In the genomic region with DNA sequence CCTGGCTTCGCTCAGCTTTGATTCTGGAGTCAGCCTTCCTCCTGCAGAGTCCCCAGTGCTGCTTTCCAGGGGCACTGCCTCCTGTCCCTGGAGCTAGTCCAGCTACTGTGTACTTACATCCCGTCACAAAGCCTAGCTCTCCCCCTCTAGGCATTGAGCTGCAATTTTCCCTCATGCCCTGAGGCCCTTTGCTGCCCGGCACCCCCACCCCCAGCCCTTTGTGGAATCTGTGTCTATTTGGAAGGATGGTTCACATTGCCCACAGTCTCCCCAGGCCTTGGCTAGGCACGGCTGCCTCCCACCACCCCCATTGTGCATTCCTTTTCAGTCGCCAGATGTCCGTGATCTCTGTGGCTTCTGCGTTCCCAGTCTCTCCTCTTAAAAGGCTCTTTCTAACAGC, we compare ENCODE assay signal across 8 mouse cellular contexts.
DNase-seq lines count a peak whose midpoint lies in the region; ATAC-seq and TF ChIP-seq lines count a peak whose summit lies in the region.

No protein-coding gene starts in this region.

- DNase-seq in heart, embryonic 10.5 days (ENCODE audit: low spot score), result no peak
- no peak for DNase-seq in heart, postnatal 25 days (ENCODE audit: low spot score)
- DNase-seq in cerebellum, adult 18-20 months, result peak; percentile 15 to 18
- peak; percentile 67 for DNase-seq in forebrain, postnatal 0 days
- peak; percentile 57 to 67 for DNase-seq in layer of hippocampus, postnatal 10 days (ENCODE audit: low spot score in 2 of 2)
- DNase-seq in thymus, postnatal 10 days (ENCODE audit: low spot score in 2 of 2), result no peak
- DNase-seq in B cell, adult 2 months, result no peak

- H3K9ac ChIP-seq in forebrain, postnatal 0 days, result peak overlapping the region; percentile 10; the same call in 1 of the 2 replicates
- H3K9ac ChIP-seq in midbrain, embryonic 16.5 days (ENCODE audit: low read depth, low read length), result peak overlapping the region; percentile 43; the same call in 1 of the 2 replicates

- intact Hi-C loops in heart, postnatal 25 days (cut with DNase I), result no loop called here

- ATAC-seq in forebrain, postnatal 0 days, result peak; percentile 76
- ATAC-seq in midbrain, embryonic 16.5 days, result peak; percentile 85

- H3K4me1 ChIP-seq in heart, embryonic 10.5 days, result peaks cover 40% of the 10 kb centered on the region
- H3K4me1 ChIP-seq in forebrain, postnatal 0 days (ENCODE audit: insufficient read depth), result peaks cover 12% of the 10 kb centered on the region; the same call in 1 of the 2 replicates
- H3K4me1 ChIP-seq in midbrain, embryonic 16.5 days (ENCODE audit: control insufficient read depth, insufficient read depth, low read length), result peaks cover 24% of the 10 kb centered on the region

- no peak overlapping the region; the same call in 1 of the 2 replicates for H3K4me2 ChIP-seq in forebrain, postnatal 0 days (ENCODE audit: low read depth)
- no peak overlapping the region for H3K4me2 ChIP-seq in midbrain, embryonic 16.5 days (ENCODE audit: low read length)

- H3K9me3 ChIP-seq in heart, embryonic 10.5 days, result no peaks in the 10 kb centered on the region
- H3K9me3 ChIP-seq in forebrain, postnatal 0 days (ENCODE audit: low read length), result no peaks in the 10 kb centered on the region
- H3K9me3 ChIP-seq in midbrain, embryonic 16.5 days (replicated peaks; ENCODE audit: control insufficient read depth, low read length, poor library complexity, severe bottlenecking), result no peaks in the 10 kb centered on the region

- TF ChIP-seq CTCF in forebrain, postnatal 0 days (IDR thresholded peaks at IDR 0.05; ENCODE audit: low read depth), result peak; percentile 34

- WGBS in heart, embryonic 10.5 days, result 29% methylated on average over 7 of the region's 7 CpGs
- 11% methylated on average over 7 of the region's 7 CpGs for WGBS in forebrain, postnatal 0 days
- WGBS in midbrain, embryonic 16.5 days, result 7% methylated on average over 7 of the region's 7 CpGs

- H3K27me3 ChIP-seq in heart, embryonic 10.5 days (ENCODE audit: insufficient read depth, poor library complexity, severe bottlenecking), result peaks cover 3% of the 10 kb centered on the region
- no peaks in the 10 kb centered on the region for H3K27me3 ChIP-seq in forebrain, postnatal 0 days (ENCODE audit: insufficient read depth, low read length)
- no peaks in the 10 kb centered on the region for H3K27me3 ChIP-seq in midbrain, embryonic 16.5 days (ENCODE audit: control insufficient read depth, insufficient read depth, low read depth, low read length)

- peak overlapping the region; percentile 8; the same call in 1 of the 2 replicates for H3K27ac ChIP-seq in heart, embryonic 10.5 days
- H3K27ac ChIP-seq in forebrain, postnatal 0 days (ENCODE audit: low read depth, low read length), result peak overlapping the region; percentile 75
- H3K27ac ChIP-seq in midbrain, embryonic 16.5 days (ENCODE audit: low read length), result peak overlapping the region; percentile 77

- peak overlapping the region; percentile 1; the same call in 1 of the 2 replicates for H3K4me3 ChIP-seq in heart, embryonic 10.5 days
- H3K4me3 ChIP-seq in forebrain, postnatal 0 days (ENCODE audit: low read depth, low read length), result no peak overlapping the region
- H3K4me3 ChIP-seq in midbrain, embryonic 16.5 days (ENCODE audit: low read depth, low read length), result no peak overlapping the region

- peaks cover 10% of the 10 kb centered on the region; the same call in 1 of the 2 replicates for H3K36me3 ChIP-seq in heart, embryonic 10.5 days
- peaks cover 4% of the 10 kb centered on the region; the same call in 1 of the 2 replicates for H3K36me3 ChIP-seq in forebrain, postnatal 0 days (ENCODE audit: insufficient read depth)
- H3K36me3 ChIP-seq in midbrain, embryonic 16.5 days (ENCODE audit: control insufficient read depth, insufficient read depth, low read length), result 0 out of 2 replicates have a peak, but pooled peaks cover 6% of the 10 kb centered on the region

Comparison
In these comparisons a context has a peak if more than half of its experiments do, and no peak if none do; other contexts are left out.
1. DNase-seq: peak in cerebellum, adult 18-20 months (2 of 2), forebrain, postnatal 0 days (single experiment) and layer of hippocampus, postnatal 10 days (2 of 2); none in heart, embryonic 10.5 days (single experiment), heart, postnatal 25 days (single experiment), thymus, postnatal 10 days (0 of 2) and B cell, adult 2 months (0 of 2).
2. H3K27ac ChIP-seq: peak in every context shown above with its lines; median percentile 77 in midbrain, embryonic 16.5 days; 75 in forebrain, postnatal 0 days; 8 in heart, embryonic 10.5 days.